Mouse (Mus musculus) testis, adult 2 months (tissue): ENCODE measurements at regions not wholly inside any gene's neighbourhood (a gene's known extent, or its start where the extent isn't known, plus 50 kb on each side); places are given as distances from the start of the nearest gene placed in this dataset.
"Not testable (repeated sequence)": the region's sequence is repeated elsewhere in the genome, so short reads cannot be mapped to it uniquely, and the experiment has no call there.

Source experiments
- H3K27ac ChIP-seq: fragments of 200-500 bp; 2 replicates; pipeline ENCODE4 v1.5.1; 2012; ENCODE audit warnings: low read depth, low read length; ENCODE audit not compliant: control insufficient read depth, insufficient read depth
- H3K27me3 ChIP-seq: fragments of 200-500 bp; 2 replicates; pipeline ENCODE4 v1.6.1; 2012; ENCODE audit warnings: mild to moderate bottlenecking, low read length, moderate library complexity; ENCODE audit not compliant: control insufficient read depth, insufficient read depth
- H3K36me3 ChIP-seq: fragments of 200-500 bp; 2 replicates; pipeline ENCODE4 v1.6.1; 2012; ENCODE audit warnings: mild to moderate bottlenecking, low read length; ENCODE audit not compliant: control insufficient read depth, insufficient read depth
- H3K4me1 ChIP-seq: fragments of 200-500 bp; 2 replicates; pipeline ENCODE4 v1.6.1; 2012; ENCODE audit warnings: low read length; ENCODE audit not compliant: control insufficient read depth, insufficient read depth
- H3K4me3 ChIP-seq: fragments of 200-500 bp; 2 replicates; pipeline ENCODE4 v1.5.1; 2012; ENCODE audit warnings: low read depth, mild to moderate bottlenecking, low read length, moderate library complexity, mixed read lengths; ENCODE audit not compliant: control insufficient read depth
- CTCF ChIP-seq: fragments of 200-500 bp; IDR thresholded peaks from 2 replicates; pipeline ENCODE4 v1.5.1; 2012; ENCODE audit warnings: low read depth, mild to moderate bottlenecking, inconsistent platforms, low read length, moderate library complexity; ENCODE audit not compliant: control insufficient read depth, insufficient read depth, insufficient replicate concordance
- POLR2A ChIP-seq: fragments of 200-500 bp; IDR thresholded peaks from 2 replicates; pipeline ENCODE4 v1.6.1; 2012; ENCODE audit warnings: low read depth, mild to moderate bottlenecking, inconsistent platforms, low read length, moderate library complexity; ENCODE audit not compliant: control insufficient read depth

- peak; percentile 55; the same call in 1 of the 2 replicates for TF ChIP-seq CTCF
- H3K4me1 ChIP-seq, H3K27me3 ChIP-seq, H3K36me3 ChIP-seq, H3K4me3 ChIP-seq, H3K27ac ChIP-seq: not testable (repeated sequence)
Measured at GRCm38 (mm10) chr4:143029813-143030212, 183.0 kb downstream of the Prdm2 start.

GRCm38 (mm10) chr4:143027292-143027691 is 185.5 kb downstream of the Prdm2 start:
- Histone ChIP-seq H3K36me3 (no peaks in the 10 kb centered on the region), H3K4me1 (no peaks in the 10 kb centered on the region), H3K27ac (no peak overlapping the region), H3K27me3 (no peaks in the 10 kb centered on the region), H3K4me3 (no peak overlapping the region)
- TF ChIP-seq POLR2A (no peak), CTCF (peak; percentile 51; the same call in 1 of the 2 replicates)

GRCm38 (mm10) chr4:143021242-143021881 is 191.4 kb downstream of the Prdm2 start:
- H3K27ac ChIP-seq: no peak overlapping the region
- H3K27me3 ChIP-seq: no peaks in the 10 kb centered on the region
- H3K4me3 ChIP-seq: no peak overlapping the region
- no peaks in the 10 kb centered on the region for H3K4me1 ChIP-seq
- peak; percentile 69; the same call in 1 of the 2 replicates for TF ChIP-seq CTCF
- no peak for TF ChIP-seq POLR2A
- H3K36me3 ChIP-seq: no peaks in the 10 kb centered on the region

GRCm38 (mm10) chr4:143020658-143021057 is 192.1 kb downstream of the Prdm2 start:
- Histone ChIP-seq H3K4me3 (no peak overlapping the region), H3K27me3 (no peaks in the 10 kb centered on the region), H3K36me3 (no peaks in the 10 kb centered on the region), H3K4me1 (no peaks in the 10 kb centered on the region), H3K27ac (no peak overlapping the region)
- TF ChIP-seq POLR2A (no peak), CTCF (no peak)

GRCm38 (mm10) chr4:143012900-143013299 is 199.9 kb downstream of the Prdm2 start:
- H3K4me1 ChIP-seq: no peaks in the 10 kb centered on the region
- TF ChIP-seq CTCF (no peak), POLR2A (no peak)
- no peak overlapping the region for H3K27ac ChIP-seq
- H3K36me3 ChIP-seq: no peaks in the 10 kb centered on the region
- H3K4me3 ChIP-seq: no peak overlapping the region
- no peaks in the 10 kb centered on the region for H3K27me3 ChIP-seq

GRCm38 (mm10) chr4:143001961-143002360 is 210.8 kb downstream of the Prdm2 start:
- Histone ChIP-seq H3K36me3 (no peaks in the 10 kb centered on the region), H3K27ac (no peak overlapping the region), H3K4me1 (peaks cover 7% of the 10 kb centered on the region), H3K27me3 (no peaks in the 10 kb centered on the region), H3K4me3 (no peak overlapping the region)
- TF ChIP-seq POLR2A: no peak
- no peak for TF ChIP-seq CTCF

- Histone ChIP-seq H3K36me3 (no peaks in the 10 kb centered on the region), H3K27me3 (no peaks in the 10 kb centered on the region), H3K4me3 (no peak overlapping the region), H3K27ac (no peak overlapping the region), H3K4me1 (peaks cover 7% of the 10 kb centered on the region)
- TF ChIP-seq CTCF (no peak), POLR2A (no peak)
Measured at GRCm38 (mm10) chr4:143001486-143001885, 211.3 kb downstream of the Prdm2 start.
